Mouse (Mus musculus) G1E-ER4 (cell line): Measurements from ENCODE around the gene Gm21897. TPM values are rescaled to one million over a fixed set of nuclear protein-coding genes. Genes with fewer than 3 reads are reported as not detected.
"Not testable (repeated sequence)": the region's sequence is repeated elsewhere in the genome, so short reads cannot be mapped to it uniquely, and the experiment has no call there.

ENCODE experiments used
- GATA1 ChIP-seq: IDR thresholded peaks from one replicate; pipeline ENCODE4 v1.8.0; 2012; ENCODE audit warnings: low read length, inconsistent platforms
- polyA plus RNA-seq: library from polyadenylated mRNA; stranded (reverse); fragments of >175 nt; gene quantifications from 2 replicates; pipeline ENCODE4 v1.2.3, GENCODE M21; 2012

Gene Gm21897
- not detected in 2 replicates for polyA plus RNA-seq

DNA sequence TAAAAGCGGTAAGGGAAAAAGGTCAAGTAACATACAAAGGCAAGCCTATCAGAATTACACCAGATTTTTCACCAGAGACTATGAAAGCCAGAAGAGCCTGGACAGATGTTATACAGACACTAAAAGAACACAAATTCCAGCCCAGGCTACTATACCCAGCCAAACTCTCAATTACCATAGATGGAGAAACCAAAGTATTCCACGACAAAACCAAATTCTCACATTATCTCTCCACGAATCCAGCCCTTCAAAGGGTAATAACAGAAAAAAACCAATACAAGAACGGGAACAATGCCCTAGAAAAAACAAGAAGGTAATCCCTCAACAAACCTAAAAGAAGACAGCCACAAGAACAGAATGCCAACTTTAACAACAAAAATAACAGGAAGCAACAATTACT is at the start of gene Gm21897:
TSS of gene Gm21897 (plus strand) at position 301 of the 400 bp plus-strand sequence.
- not testable (repeated sequence) for TF ChIP-seq GATA1

DNA sequence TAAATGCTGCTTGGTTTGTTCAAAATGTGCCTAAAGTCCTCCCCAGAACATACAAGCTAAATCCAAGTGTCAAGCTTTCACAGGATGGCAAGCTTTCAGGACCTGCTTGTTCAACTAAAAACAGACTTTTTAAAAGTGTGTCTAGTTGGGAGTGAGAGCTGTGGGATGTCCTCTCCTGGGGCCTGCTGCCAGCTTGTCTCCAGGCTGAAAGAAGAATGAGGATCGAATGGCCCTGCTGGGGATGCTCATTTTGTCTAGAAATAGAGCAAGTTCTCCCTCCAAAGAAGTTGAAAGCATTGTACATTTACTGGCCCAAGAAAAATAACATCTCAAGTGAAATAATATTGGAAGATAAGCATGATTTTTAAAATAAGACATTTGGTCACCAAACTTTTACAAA is 45.0 kb upstream of the Gm21897 start:
- TF ChIP-seq GATA1 = no peak

DNA sequence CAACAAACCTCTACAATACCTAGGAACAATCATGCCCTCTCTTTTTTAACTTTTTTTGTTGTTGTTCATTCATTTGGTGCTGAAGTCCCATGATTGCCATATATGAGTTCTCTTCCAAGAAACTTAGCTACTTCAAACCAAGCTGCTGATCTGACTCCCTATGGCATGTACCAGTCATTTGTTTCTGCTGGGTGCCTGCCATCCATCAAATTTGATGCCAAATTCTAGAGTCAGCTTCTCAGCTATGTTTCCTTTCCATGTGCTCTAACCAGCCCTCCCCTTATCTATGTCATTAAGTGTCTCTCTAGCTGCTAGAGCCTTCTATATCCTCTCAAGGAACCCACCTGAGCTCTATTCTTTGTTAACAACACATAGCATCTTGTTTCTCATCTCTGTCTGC is 39.8 kb upstream of the Gm21897 start:
- no peak for TF ChIP-seq GATA1

DNA sequence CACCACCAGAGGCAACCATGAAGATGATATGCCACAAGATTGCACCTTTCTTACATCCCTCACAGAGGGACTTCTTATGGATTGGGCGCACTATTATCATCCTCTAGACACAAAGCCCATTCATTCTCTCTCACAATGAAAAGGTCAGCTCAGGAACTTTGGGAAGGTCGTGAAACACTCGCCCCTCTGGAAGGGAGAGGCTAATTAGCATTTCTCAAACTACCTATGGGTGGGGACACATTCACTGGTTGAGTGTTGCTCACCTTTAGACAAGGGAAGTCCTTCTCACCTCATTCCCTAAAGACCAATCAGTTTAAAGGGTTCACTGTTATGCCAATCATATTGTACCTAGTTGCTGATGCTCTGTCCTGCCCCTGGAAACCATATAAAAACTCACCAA is 24.2 kb upstream of the Gm21897 start:
- no peak for TF ChIP-seq GATA1

DNA sequence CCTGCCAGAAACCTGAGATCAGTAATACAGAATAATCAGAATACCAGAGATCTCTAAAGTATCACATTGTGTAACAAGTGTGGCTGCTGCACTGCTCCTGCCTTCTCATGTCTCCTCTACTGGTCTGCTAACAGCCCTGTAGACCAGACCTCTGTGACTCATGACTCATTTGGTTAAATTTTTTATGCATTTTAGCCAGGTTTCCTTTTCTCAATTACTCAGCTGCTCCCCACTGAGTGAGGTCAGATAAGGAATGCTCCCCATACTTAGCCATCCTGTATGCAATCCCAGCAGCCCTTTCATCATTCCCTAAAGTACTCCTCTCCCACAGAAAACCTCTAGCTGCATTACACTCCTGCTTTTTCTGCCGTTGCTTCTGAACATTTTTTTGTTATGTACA is 23.0 kb upstream of the Gm21897 start:
- no peak for TF ChIP-seq GATA1

DNA sequence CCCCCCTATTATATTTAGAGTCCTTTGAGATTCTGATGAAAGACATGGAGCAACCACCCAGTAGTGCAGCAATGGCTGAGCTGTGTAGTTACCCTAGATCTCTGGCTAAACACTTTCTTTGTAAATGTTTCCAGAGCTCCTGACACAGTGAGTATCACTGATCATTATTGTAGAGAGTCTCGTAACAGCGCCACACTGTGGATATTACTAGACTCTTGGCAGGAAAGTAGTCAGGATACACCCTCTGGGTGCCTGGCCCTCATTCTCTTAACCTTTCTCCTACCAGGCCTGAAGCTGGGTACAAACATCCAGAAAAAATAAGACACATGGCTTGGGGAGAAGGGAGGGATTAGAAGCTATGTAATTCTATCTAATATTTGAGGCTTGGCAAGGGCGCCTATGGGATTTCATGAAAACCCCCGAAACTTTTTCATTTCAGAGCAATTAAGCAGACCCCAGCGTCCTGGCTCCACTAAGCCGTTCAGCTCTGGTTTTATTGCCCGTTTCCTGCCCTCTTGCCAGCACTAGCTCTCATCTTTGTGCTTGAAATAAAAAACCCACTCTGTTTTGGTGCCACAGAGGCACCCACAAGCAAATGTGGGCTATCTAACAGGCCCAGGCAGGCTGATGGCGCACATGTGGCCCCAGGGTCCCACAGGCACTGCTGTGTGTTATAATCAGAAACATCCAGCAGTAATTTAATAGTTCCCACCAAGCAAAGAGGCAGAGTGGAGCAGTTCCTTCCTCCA is 22.2 kb upstream of the Gm21897 start:
- no peak for TF ChIP-seq GATA1

DNA sequence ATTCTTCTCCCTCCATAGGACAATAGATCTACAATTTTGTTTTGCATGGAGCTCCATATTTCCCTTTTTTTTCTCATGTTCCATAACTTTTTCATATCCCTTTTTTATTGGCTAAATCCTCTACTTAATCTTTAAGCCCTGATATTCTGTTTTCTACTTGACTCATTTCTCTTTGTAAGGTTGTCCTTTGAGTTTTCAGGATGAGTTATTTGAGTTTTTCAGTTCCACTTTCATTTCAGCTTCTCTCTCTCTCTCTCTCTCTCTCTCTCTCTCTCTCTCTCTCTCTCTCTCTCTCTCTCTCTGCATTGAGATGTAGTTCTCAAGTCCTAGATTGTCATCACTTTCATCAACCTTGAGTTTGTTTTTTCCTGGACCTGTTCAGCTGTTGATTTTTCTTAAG is 17.3 kb downstream of the Gm21897 start:
- TF ChIP-seq GATA1 = no peak

DNA sequence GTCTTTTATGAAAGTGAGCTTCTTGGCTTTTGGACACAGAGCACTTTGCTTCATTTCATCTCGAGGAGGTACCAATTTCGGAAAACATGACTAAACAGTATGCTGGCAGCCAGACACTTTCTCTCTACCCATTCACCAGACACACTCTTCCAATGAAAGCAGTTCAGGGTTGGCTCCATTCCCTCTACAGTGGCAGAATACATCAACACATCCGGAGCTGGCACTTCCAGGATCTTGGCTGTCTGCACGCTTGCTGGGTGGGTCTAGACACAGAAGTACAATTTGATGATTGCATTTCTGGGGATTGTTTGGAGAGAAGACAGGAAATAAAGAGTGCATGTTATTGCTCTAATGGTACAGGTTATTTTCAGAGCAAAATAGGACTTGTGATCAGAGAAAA is 21.8 kb downstream of the Gm21897 start:
- TF ChIP-seq GATA1 = no peak

DNA sequence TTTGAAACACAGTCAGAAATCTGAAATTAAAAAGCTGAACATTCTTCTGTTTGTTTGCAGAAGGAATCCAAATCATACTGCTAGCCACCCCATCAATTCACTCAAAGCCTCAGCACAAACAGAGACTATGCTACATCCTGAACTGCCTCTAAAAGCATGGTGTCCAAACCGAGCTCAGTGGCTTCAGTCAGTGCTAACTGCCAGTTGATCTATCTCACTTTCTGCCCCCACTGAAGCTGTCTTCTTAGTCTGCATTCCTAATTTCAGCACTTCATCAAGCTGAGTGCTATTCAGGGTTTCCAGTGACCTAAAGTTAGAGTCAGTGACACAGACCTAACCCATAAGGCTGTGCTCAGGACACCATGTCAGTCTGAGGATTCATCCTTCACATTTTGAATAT is 28.8 kb downstream of the Gm21897 start:
- no peak for TF ChIP-seq GATA1

DNA sequence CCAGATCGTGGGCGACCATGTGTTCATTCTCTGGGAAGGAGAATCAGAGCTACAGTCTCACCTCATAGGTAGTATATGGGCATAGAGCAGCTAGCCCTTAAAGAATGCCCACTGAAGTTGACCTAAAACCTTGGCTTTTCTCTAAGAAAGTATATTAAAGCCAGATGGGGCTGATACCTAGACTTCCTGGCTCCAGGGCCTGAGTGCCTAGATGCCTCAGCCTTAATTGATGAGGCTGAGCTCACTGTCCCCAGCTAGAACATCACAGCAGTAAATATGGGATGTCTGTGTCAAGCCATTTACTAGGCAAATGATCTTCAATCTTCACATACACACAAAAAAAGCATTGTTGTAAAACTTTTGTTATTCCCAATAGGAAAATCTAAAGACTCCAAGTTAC is 32.1 kb downstream of the Gm21897 start:
- no peak for TF ChIP-seq GATA1

DNA sequence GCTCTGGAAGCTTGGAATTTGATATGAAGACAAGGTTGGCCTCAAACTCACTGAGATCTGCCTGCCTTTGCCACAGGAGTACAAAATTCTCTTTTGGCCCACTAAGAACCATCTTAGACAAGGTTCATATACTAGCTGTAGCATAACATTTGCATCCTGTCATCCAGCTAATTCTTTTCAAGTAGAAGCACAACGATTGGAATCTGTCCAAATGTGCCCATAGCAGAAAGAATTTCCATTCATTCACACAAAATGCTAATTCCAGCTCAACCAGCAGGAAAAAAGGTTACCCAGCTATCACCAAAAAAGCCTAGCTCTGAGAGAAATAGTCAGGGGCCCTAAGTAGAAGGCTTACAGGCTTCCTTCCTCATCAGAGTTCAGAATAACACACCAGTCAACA is 34.0 kb downstream of the Gm21897 start:
- no peak for TF ChIP-seq GATA1

DNA sequence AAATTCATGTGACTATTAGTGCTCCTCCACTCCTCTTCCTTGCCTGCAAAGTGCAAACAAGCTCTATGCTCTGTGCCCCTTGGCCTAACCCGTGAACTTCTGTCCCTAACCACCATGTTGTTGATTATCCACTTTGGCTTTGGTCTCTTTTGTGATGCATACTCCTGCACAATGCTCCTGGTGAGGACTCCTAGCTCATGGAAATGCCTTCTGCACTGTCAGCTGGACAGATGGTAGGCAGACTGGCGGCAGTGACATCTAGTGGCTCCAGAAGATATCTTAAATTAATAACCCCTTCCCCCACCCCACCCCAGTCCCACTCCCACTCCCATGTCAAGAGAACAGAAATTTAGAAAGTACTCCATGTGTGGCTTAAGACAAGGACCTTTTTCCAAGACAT is 35.1 kb downstream of the Gm21897 start:
- no peak for TF ChIP-seq GATA1

DNA sequence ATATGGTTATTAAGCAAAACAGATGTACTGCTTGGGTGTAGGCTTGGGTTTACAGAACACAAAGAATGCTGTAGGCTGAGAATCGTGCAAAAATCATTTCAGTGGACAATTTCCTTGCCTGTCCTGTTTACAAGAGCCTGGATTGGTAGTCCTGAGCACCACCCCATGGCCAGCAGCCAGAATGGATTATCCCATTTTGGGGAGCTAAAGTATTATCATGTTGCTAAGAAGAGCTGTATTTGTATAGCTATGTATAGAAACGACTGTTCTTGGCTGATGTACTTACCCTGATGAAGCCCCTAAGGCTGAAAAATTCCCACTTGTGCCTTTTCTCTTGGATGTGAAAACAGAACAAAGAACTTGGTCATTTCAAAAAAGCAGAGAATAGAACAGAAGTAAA is 37.6 kb downstream of the Gm21897 start:
- TF ChIP-seq GATA1 = no peak

DNA sequence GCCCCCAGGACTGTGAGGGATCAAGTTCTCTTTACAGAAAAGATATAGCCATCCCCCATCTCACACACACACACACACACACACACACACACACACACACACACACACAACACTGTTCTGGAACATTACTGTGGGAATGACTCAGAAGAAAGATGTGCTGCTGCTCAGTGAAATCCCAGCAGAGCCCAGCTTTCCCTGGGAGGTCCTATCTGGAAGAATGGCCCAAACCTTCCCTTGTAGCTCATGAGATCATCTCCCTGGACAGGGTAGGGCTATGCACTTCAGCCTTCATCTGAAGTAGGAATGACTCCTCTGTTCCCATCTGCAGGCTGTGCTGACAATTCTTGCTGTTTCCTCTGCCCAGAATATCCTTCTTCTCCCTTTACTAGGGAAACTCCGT is 38.1 kb downstream of the Gm21897 start:
- TF ChIP-seq GATA1 = no peak

DNA sequence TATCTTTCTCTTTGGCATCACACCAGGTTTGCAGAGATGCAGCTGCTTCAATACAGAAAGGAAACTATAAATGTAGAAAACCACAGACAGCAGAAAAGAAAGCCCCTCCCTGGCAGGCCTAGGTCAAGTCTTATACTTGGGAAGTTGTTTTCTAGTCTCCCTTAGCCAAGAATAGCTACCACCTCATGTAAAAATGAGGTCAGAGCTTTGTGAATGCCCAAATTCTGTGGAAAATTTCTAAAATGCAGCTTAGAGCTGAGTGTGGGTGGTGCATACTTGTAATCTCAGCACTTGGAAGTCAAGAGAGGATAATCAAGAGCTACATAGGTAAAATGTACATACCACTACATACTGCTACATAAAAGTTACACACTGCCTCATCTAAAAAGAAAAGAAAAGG is 40.5 kb downstream of the Gm21897 start:
- no peak for TF ChIP-seq GATA1

DNA sequence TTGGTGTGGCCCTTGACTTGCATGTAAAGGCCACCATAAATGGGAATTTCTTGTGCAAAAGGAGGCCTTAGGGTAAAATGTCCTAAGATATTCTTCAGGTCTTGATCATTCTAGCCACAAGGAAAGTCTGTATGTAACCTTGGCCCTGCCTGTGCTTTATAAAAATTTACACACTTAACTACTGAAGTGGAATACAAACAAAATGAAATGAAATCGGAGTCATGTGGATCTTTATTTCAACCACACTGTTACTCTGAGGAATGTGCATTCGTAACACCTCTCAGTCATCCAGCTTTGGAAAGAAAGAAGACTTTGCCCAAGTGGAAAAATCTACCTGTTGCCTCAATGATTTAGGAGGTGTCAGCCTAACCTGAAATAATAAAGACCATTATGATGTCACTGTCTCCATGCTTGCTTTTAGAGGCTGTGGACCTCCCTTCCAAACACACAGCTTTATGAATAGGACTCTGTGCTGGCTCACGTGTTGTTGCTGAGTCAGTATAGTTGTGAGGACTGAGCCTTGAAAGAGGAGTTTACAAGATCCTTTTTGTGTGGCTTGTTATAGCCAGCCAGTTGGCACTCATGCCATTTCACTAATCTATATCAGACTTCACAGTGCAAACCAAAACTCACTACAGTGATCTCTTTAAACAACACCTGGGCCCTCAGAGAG is 42.0 kb downstream of the Gm21897 start:
- TF ChIP-seq GATA1 = no peak

DNA sequence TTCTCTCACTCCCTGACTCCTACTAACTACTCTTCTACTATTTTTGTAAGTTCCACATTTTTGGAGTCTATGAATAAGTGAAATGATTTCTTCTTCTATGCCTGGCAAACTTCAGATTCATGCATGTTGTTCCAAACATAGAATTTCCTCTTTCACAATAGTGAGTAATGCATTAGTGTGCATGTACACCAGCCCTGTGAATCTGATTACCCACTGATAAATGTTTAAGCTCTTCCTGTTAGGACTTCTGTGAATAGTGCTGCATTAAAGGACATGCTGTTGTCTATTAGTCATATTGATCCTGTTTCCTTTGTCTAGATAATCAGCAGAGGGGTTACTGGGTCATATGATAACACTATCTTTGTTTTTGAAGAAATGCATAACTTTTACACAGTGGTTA is 43.6 kb downstream of the Gm21897 start:
- no peak for TF ChIP-seq GATA1
